Mouse (Mus musculus): Measurements from ENCODE around the gene Ccdc7a.

DNA sequence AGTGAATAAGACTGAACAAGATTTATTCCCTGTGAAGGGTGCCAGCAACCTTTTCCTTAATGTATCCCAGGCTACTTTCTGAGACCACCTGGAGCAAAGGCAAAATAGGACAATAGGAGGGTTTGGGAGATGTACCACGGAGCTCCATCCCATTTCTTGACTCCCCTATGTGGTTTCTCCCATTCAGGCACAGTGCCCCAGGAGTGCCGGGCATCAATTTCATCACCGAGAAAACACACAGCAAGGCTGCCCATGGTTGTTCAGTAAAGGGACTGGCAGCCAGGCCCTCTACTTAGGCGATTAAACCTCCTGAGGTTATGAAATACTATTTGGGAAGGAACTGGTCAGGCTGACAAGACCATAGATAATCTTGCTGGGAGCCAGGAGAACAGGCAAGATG, 131.9 kb downstream of the Ccdc7a start:
- no peak for TF ChIP-seq CTCF (IDR thresholded peaks at IDR 0.05; ENCODE audit: low read depth, low read length)
- TF ChIP-seq POLR2A (IDR thresholded peaks at IDR 0.05; ENCODE audit: borderline replicate concordance, low read depth, low read length) = no peak

All from bone marrow macrophage, adult 2 months (primary cell).